Mouse (Mus musculus) bone marrow, adult 2 months (tissue): ENCODE data around the gene Cnot1.

Source experiments
- CTCF ChIP-seq: fragments of 200-500 bp; IDR thresholded peaks from 2 replicates; pipeline ENCODE4 v1.5.1; 2011; ENCODE audit warnings: low read length, control low read depth; ENCODE audit not compliant: control insufficient read depth, insufficient read depth
- POLR2A ChIP-seq: fragments of 200-500 bp; IDR thresholded peaks from 2 replicates; pipeline ENCODE4 v1.6.1; 2011; ENCODE audit warnings: low read depth, mild to moderate bottlenecking, control low read depth, low read length, borderline replicate concordance; ENCODE audit not compliant: control insufficient read depth

- TF ChIP-seq CTCF (no peak), POLR2A (no peak)
Observed at GRCm38 (mm10) chr8:95800353-95800752, 6.9 kb downstream of the Cnot1 start.
